In genomic region chr8:120493508-120494464, GRCm38 (mm10) we compare ENCODE assay signal across 10 mouse cellular contexts.
DNase-seq lines count a peak whose midpoint lies in the region; ATAC-seq and TF ChIP-seq lines count a peak whose summit lies in the region.
"Had no signal": no experiment of that assay in that cellular context is flagged by ENCODE, and none has a peak within 500 bp of the region (broad histone marks: within the 10 kb centered on the region; RNA-seq: fewer than 3 reads in every experiment).

No protein-coding gene starts in this region.

- H3K9me3 ChIP-seq in heart, embryonic 11.5 days (replicated peaks; ENCODE audit: control insufficient read depth, low read length), result no peaks in the 10 kb centered on the region
- no peaks in the 10 kb centered on the region for H3K9me3 ChIP-seq in neural tube, embryonic 11.5 days (ENCODE audit: control insufficient read depth, low read length)
- H3K9me3 ChIP-seq in liver, embryonic 14.5 days (ENCODE audit: control insufficient read depth, low read length), result no peaks in the 10 kb centered on the region

- no peak for TF ChIP-seq EP300 in liver, embryonic 14.5 days (IDR thresholded peaks at IDR 0.05; ENCODE audit: low read depth)

- no peak for TF ChIP-seq CTCF in liver, embryonic 14.5 days (IDR thresholded peaks at IDR 0.05; ENCODE audit: low read depth)

- WGBS in heart, embryonic 11.5 days (ENCODE audit: insufficient replicate concordance), result 51% methylated on average over 16 of the region's 16 CpGs
- WGBS in neural tube, embryonic 11.5 days, result 46% methylated on average over 16 of the region's 16 CpGs
- 54% methylated on average over 16 of the region's 16 CpGs for WGBS in liver, embryonic 14.5 days (ENCODE audit: insufficient replicate concordance)

- ATAC-seq in heart, embryonic 11.5 days (replicated peaks; ENCODE audit: insufficient number of reproducible peaks, low FRiP score, low TSS enrichment), result no peak
- no peak for ATAC-seq in neural tube, embryonic 11.5 days (ENCODE audit: insufficient read depth, low FRiP score, low TSS enrichment)
- ATAC-seq in liver, embryonic 14.5 days (ENCODE audit: insufficient read depth), result no peak
- no peak for ATAC-seq in megakaryocyte-erythroid progenitor cell, adult 5-6 weeks (replicated peaks; ENCODE audit: low FRiP score, low TSS enrichment, poor library complexity, severe bottlenecking)
- ATAC-seq in monocyte, adult 5-6 weeks (replicated peaks; ENCODE audit: insufficient number of reproducible peaks, low FRiP score, low TSS enrichment, poor library complexity, severe bottlenecking), result no peak

- intact Hi-C loops in heart, postnatal 36 days (cut with DNase I), result no loop called here

- H3K27me3 ChIP-seq in heart, embryonic 11.5 days (ENCODE audit: control insufficient read depth, insufficient read depth, low read length), result no peaks in the 10 kb centered on the region
- H3K27me3 ChIP-seq in neural tube, embryonic 11.5 days (ENCODE audit: control insufficient read depth, insufficient read depth, low read length), result no peaks in the 10 kb centered on the region
- no peaks in the 10 kb centered on the region for H3K27me3 ChIP-seq in liver, embryonic 14.5 days (ENCODE audit: control insufficient read depth, insufficient read depth, low read length)
- H3K27me3 ChIP-seq: CH12.LX had no signal

- no peak for DNase-seq in heart, postnatal 36 days
- no peak for DNase-seq in neural tube, embryonic 11.5 days (ENCODE audit: low spot score)
- DNase-seq in neural tube, embryonic 10.5 days (ENCODE audit: extremely low spot score, low spot score), result no peak
- no peak for DNase-seq in liver, embryonic 14.5 days (ENCODE audit: low read depth in 3 of 3, low spot score in 3 of 3)
- no peak for DNase-seq in thymus, postnatal 25 days
- DNase-seq: right cerebral cortex, adult 18-20 months had no signal

- H3K4me2 ChIP-seq in heart, embryonic 11.5 days, result peak overlapping the region; percentile 43
- peak overlapping the region; percentile 89 for H3K4me2 ChIP-seq in neural tube, embryonic 11.5 days (ENCODE audit: low read depth)
- peak overlapping the region; percentile 88 for H3K4me2 ChIP-seq in liver, embryonic 14.5 days (ENCODE audit: low read depth)

- H3K9ac ChIP-seq in heart, embryonic 11.5 days (ENCODE audit: low read depth, low read length), result 0 out of 2 replicates have a peak overlapping the region, but pooled peaks have one; percentile 43
- no peak overlapping the region; the same call in 1 of the 2 replicates for H3K9ac ChIP-seq in neural tube, embryonic 11.5 days (ENCODE audit: low read length)
- peak overlapping the region; percentile 46 for H3K9ac ChIP-seq in liver, embryonic 14.5 days (replicated peaks)

- peaks cover 86% of the 10 kb centered on the region for H3K4me1 ChIP-seq in heart, embryonic 11.5 days (ENCODE audit: control insufficient read depth, insufficient read depth, low read length)
- peaks cover 83% of the 10 kb centered on the region for H3K4me1 ChIP-seq in neural tube, embryonic 11.5 days (ENCODE audit: control insufficient read depth, insufficient read depth, low read length)
- H3K4me1 ChIP-seq in liver, embryonic 14.5 days (replicated peaks; ENCODE audit: control insufficient read depth in 2 of 2, insufficient read depth in 2 of 2, low read length in 1 of 2), result peaks cover 64 to 71% of the 10 kb centered on the region in 2 experiments

- no peak overlapping the region for H3K4me3 ChIP-seq in heart, embryonic 11.5 days (ENCODE audit: low read depth, low read length)
- H3K4me3 ChIP-seq in neural tube, embryonic 11.5 days (ENCODE audit: low read depth, low read length), result 0 out of 2 replicates have a peak overlapping the region, but pooled peaks have one; percentile 90
- H3K4me3 ChIP-seq in liver, embryonic 14.5 days (ENCODE audit: insufficient read depth in 1 of 2, low read depth in 2 of 2, low read length in 2 of 2), result peak overlapping the region in 1 of 2 experiments; percentile 8; a peak in 2 of 4 replicates

- H3K27ac ChIP-seq in heart, embryonic 11.5 days (ENCODE audit: low read depth, low read length), result peak overlapping the region; percentile 82
- H3K27ac ChIP-seq in neural tube, embryonic 11.5 days (ENCODE audit: low read depth, low read length), result no peak overlapping the region
- peak overlapping the region; percentile 29 for H3K27ac ChIP-seq in liver, embryonic 14.5 days

- H3K36me3 ChIP-seq in heart, embryonic 11.5 days (ENCODE audit: control insufficient read depth, insufficient read depth, low read length), result no peaks in the 10 kb centered on the region
- no peaks in the 10 kb centered on the region for H3K36me3 ChIP-seq in neural tube, embryonic 11.5 days (ENCODE audit: control insufficient read depth, insufficient read depth, low read length)
- H3K36me3 ChIP-seq in liver, embryonic 14.5 days (replicated peaks; ENCODE audit: control insufficient read depth, insufficient read depth, low read depth), result 0 out of 2 replicates have a peak, but pooled peaks cover 2% of the 10 kb centered on the region
